Mouse (Mus musculus) erythroblast, embryonic 14.5 days (primary cell): ENCODE measurements around the gene S100pbp.

Experiments
- GATA1 ChIP-seq: IDR thresholded peaks from 2 replicates; pipeline ENCODE4 v1.6.1; 2012; ENCODE audit warnings: low read length, inconsistent platforms, mixed read lengths
- TAL1 ChIP-seq: IDR thresholded peaks from 3 replicates; pipeline ENCODE4 v1.6.1; 2012; ENCODE audit warnings: low read length, inconsistent platforms, mixed read lengths

- no peak for TF ChIP-seq TAL1
- no peak for TF ChIP-seq GATA1
Measured at GRCm38 (mm10) chr4:129136579-129137391, 52.7 kb downstream of the S100pbp start, which contains the start of gene Fndc5.
